8 mouse cellular contexts compared by ENCODE assay signal in the genomic region with DNA sequence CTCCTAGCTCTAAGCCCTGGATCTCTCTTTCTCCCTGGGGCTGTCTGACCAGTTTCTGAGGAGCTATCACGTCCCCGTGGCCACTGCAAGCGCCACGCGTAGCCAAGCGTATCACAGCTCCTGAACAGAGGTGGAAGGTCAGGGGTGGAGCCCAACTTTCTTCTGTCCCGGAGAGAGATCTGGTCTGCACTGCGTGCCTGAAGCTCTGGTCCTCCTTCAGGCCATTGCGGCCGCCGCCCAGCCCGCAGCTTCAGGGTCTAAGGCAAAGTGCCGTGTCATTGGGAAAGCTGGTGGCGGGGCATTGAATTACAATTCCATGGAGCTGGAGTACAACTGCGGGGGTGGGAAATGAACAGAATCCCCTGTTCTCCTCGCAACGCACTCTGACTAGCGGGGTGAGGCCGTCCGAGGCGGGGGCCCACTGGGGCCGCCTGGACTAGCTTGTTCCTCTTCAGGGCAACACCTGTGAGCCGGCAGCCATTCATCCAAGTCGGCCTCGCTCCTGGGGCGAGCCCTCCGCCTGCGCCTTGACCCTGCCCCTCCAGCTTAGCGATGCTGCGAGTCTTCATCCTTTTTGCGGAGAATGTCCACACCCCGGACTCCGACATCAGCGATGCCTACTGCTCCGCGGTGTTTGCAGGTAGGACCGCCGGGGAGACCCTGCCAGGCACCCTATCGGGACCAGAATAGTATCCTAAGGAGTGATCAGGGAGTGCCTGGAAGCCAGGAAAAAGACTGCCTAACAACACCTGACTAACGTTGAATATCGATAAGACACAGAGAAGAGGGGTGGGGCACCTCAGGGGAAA. TPM values are rescaled to one million over a fixed set of nuclear protein-coding genes. Genes with fewer than 3 reads are reported as not detected.
DNase-seq lines count a peak whose midpoint lies in the region; ATAC-seq lines count a peak whose summit lies in the region.

A gene (plus strand): TSS at position 228 of the 809 bp plus-strand sequence.

- peak within 1 kb of the TSS; percentile 43 for H3K4me3 ChIP-seq in hindbrain, embryonic 15.5 days
- H3K4me3 ChIP-seq in liver, embryonic 12.5 days = peak within 1 kb of the TSS; percentile 36
- H3K4me3 ChIP-seq in neural tube, embryonic 14.5 days (ENCODE audit: low read depth, low read length) = peak within 1 kb of the TSS; percentile 28

- no peaks in the 10 kb centered on the region for H3K36me3 ChIP-seq in hindbrain, embryonic 15.5 days
- H3K36me3 ChIP-seq in liver, embryonic 12.5 days = no peaks in the 10 kb centered on the region
- H3K36me3 ChIP-seq in neural tube, embryonic 14.5 days (ENCODE audit: control insufficient read depth, insufficient read depth, low read length) = no peaks in the 10 kb centered on the region

- H3K27me3 ChIP-seq in hindbrain, embryonic 15.5 days = 0 out of 2 replicates have a peak, but pooled peaks cover 6% of the 10 kb centered on the region
- peaks cover 45% of the 10 kb centered on the region for H3K27me3 ChIP-seq in liver, embryonic 12.5 days (replicated peaks)
- no peaks in the 10 kb centered on the region for H3K27me3 ChIP-seq in neural tube, embryonic 14.5 days (ENCODE audit: control insufficient read depth, insufficient read depth, low read length)

- ATAC-seq in frontal cortex, adult (ENCODE audit: low TSS enrichment) = peak; percentile 34; the same call in 1 of the 2 replicates
- peak; percentile 51 for ATAC-seq in hindbrain, embryonic 15.5 days (ENCODE audit: low FRiP score, low read depth)
- no peak for ATAC-seq in liver, embryonic 12.5 days
- ATAC-seq in neural tube, embryonic 14.5 days (ENCODE audit: low read depth) = peak; percentile 54; the same call in 1 of the 2 replicates

- peaks cover 30% of the 10 kb centered on the region for H3K4me1 ChIP-seq in hindbrain, embryonic 15.5 days (replicated peaks)
- peaks cover 10% of the 10 kb centered on the region for H3K4me1 ChIP-seq in liver, embryonic 12.5 days
- peaks cover 11% of the 10 kb centered on the region for H3K4me1 ChIP-seq in neural tube, embryonic 14.5 days (ENCODE audit: control insufficient read depth, insufficient read depth, low read length)

- peak within 1 kb of the TSS; percentile 97 for H3K4me2 ChIP-seq in hindbrain, embryonic 15.5 days
- peak within 1 kb of the TSS; percentile 57 for H3K4me2 ChIP-seq in liver, embryonic 12.5 days
- peak within 1 kb of the TSS; percentile 61 for H3K4me2 ChIP-seq in neural tube, embryonic 14.5 days (ENCODE audit: low read depth, low read length)

- intact Hi-C loops in gastrocnemius, postnatal 14 days (cut with DNase I; ENCODE audit: low total_unique reads) = no loop called here

- WGBS in hindbrain, embryonic 15.5 days = 1% methylated on average over 41 of the region's 41 CpGs
- 3% methylated on average over 40 of the region's 41 CpGs for WGBS in liver, embryonic 12.5 days (ENCODE audit: insufficient replicate concordance)
- 1% methylated on average over 41 of the region's 41 CpGs for WGBS in neural tube, embryonic 14.5 days

- no peak for DNase-seq in frontal cortex, postnatal 25 days (ENCODE audit: low spot score in 2 of 2)
- DNase-seq in adrenal gland, postnatal 4 days (ENCODE audit: low spot score in 2 of 2) = no peak
- DNase-seq in gastrocnemius, postnatal 14 days = peak; percentile 56
- DNase-seq in spleen, postnatal 36 days (ENCODE audit: low spot score in 2 of 2) = no peak

- H3K9me3 ChIP-seq in hindbrain, embryonic 15.5 days = no peaks in the 10 kb centered on the region
- H3K9me3 ChIP-seq in liver, embryonic 12.5 days (replicated peaks) = no peaks in the 10 kb centered on the region
- H3K9me3 ChIP-seq in neural tube, embryonic 14.5 days (ENCODE audit: control insufficient read depth, low read length) = no peaks in the 10 kb centered on the region

- peak within 1 kb of the TSS; percentile 39 for H3K9ac ChIP-seq in hindbrain, embryonic 15.5 days
- H3K9ac ChIP-seq in liver, embryonic 12.5 days = no peak within 1 kb of the TSS
- peak within 1 kb of the TSS; percentile 29; the same call in 1 of the 2 replicates for H3K9ac ChIP-seq in neural tube, embryonic 14.5 days (replicated peaks; ENCODE audit: low read depth, low read length)

- H3K27ac ChIP-seq in hindbrain, embryonic 15.5 days (replicated peaks) = no peak within 1 kb of the TSS
- H3K27ac ChIP-seq in liver, embryonic 12.5 days = no peak within 1 kb of the TSS
- H3K27ac ChIP-seq in neural tube, embryonic 14.5 days (ENCODE audit: low read depth, low read length) = no peak within 1 kb of the TSS

RNA-seq across cellular contexts. Expression of the gene that starts here (rescaled TPM):
- 10 to 100 TPM; 66.5 to 66.9 TPM for total RNA-seq in adrenal gland, postnatal 4 days (2021)
- 10 to 100 TPM; 92.7 to 95.6 TPM for total RNA-seq in gastrocnemius, postnatal 14 days (2021)
- 2.5 and 3.2 TPM in 2 replicates for polyA plus RNA-seq in hindbrain, embryonic 15.5 days (2015; fragmentation: Nextera tagmentation; extraction: Ambion mirVana)
- 2.8 and 3.4 TPM in 2 replicates for polyA plus RNA-seq in liver, embryonic 12.5 days (2016; fragmentation: Nextera tagmentation; extraction: Ambion mirVana)
- 2.1 and 5.4 TPM in 2 replicates for polyA plus RNA-seq in neural tube, embryonic 14.5 days (2014; fragmentation: Nextera tagmentation; extraction: Ambion mirVana)
